Mouse (Mus musculus): ENCODE measurements around the gene Sacm1l. TPM values are rescaled to one million over a fixed set of nuclear protein-coding genes. Genes with fewer than 3 reads are reported as not detected.

The Sacm1l gene
- polyA plus RNA-seq, 2 experiments: 9.9 to 25.8 TPM

- DNase-seq (ENCODE audit: low read depth in 3 of 3, low spot score in 3 of 3): no peak
- Histone ChIP-seq H3K27me3 (ENCODE audit: control insufficient read depth, insufficient read depth, low read length) (no peaks in the 10 kb centered on the region), H3K9me3 (ENCODE audit: control insufficient read depth, low read length) (no peaks in the 10 kb centered on the region), H3K4me2 (ENCODE audit: low read depth) (no peak overlapping the region), H3K4me3 (ENCODE audit: insufficient read depth in 1 of 2, low read depth in 2 of 2, low read length in 2 of 2) (no peak overlapping the region), H3K9ac (replicated peaks) (no peak overlapping the region), H3K27ac (no peak overlapping the region), H3K4me1 (replicated peaks; ENCODE audit: control insufficient read depth in 2 of 2, insufficient read depth in 2 of 2, low read length in 1 of 2) (no peaks in the 10 kb centered on the region; a peak in 1 of 4 replicates), H3K36me3 (replicated peaks; ENCODE audit: control insufficient read depth, insufficient read depth, low read depth) (peaks cover 32% of the 10 kb centered on the region)
- WGBS (ENCODE audit: insufficient replicate concordance): 83% methylated on average over 2 of the region's 2 CpGs
- TF ChIP-seq CTCF (IDR thresholded peaks at IDR 0.05; ENCODE audit: low read depth): no peak
- TF ChIP-seq EP300 (IDR thresholded peaks at IDR 0.05; ENCODE audit: low read depth): no peak
- ATAC-seq (ENCODE audit: insufficient read depth): no peak
Measured at GRCm38 (mm10) chr9:123508986-123509385, 20.6 kb upstream of the Sacm1l start.

- Histone ChIP-seq H3K27me3 (ENCODE audit: control insufficient read depth, insufficient read depth, low read length) (no peaks in the 10 kb centered on the region), H3K4me2 (ENCODE audit: low read depth) (peak overlapping the region; percentile 11; the same call in 1 of the 2 replicates), H3K4me1 (replicated peaks; ENCODE audit: control insufficient read depth in 2 of 2, insufficient read depth in 2 of 2, low read length in 1 of 2) (no peaks in the 10 kb centered on the region; a peak in 1 of 4 replicates), H3K9ac (replicated peaks) (no peak overlapping the region), H3K36me3 (replicated peaks; ENCODE audit: control insufficient read depth, insufficient read depth, low read depth) (peaks cover 32% of the 10 kb centered on the region), H3K9me3 (ENCODE audit: control insufficient read depth, low read length) (no peaks in the 10 kb centered on the region), H3K4me3 (ENCODE audit: insufficient read depth in 1 of 2, low read depth in 2 of 2, low read length in 2 of 2) (no peak overlapping the region), H3K27ac (no peak overlapping the region)
- ATAC-seq (ENCODE audit: insufficient read depth) (0 out of 2 replicates have a peak, but pooled peaks have one; percentile 22), DNase-seq (ENCODE audit: low read depth in 3 of 3, low spot score in 3 of 3) (no peak)
- WGBS (ENCODE audit: insufficient replicate concordance): 40% methylated on average over 8 of the region's 8 CpGs
- no peak for TF ChIP-seq CTCF (IDR thresholded peaks at IDR 0.05; ENCODE audit: low read depth)
- no peak for TF ChIP-seq EP300 (IDR thresholded peaks at IDR 0.05; ENCODE audit: low read depth)
Measured at GRCm38 (mm10) chr9:123509638-123510604, 19.6 kb upstream of the Sacm1l start.

GRCm38 (mm10) chr9:123510926-123511325, 18.6 kb upstream of the Sacm1l start:
- TF ChIP-seq CTCF (IDR thresholded peaks at IDR 0.05; ENCODE audit: low read depth): no peak
- TF ChIP-seq EP300 (IDR thresholded peaks at IDR 0.05; ENCODE audit: low read depth): no peak
- Histone ChIP-seq H3K9ac (replicated peaks) (no peak overlapping the region), H3K4me3 (ENCODE audit: insufficient read depth in 1 of 2, low read depth in 2 of 2, low read length in 2 of 2) (no peak overlapping the region), H3K4me2 (ENCODE audit: low read depth) (no peak overlapping the region), H3K27me3 (ENCODE audit: control insufficient read depth, insufficient read depth, low read length) (no peaks in the 10 kb centered on the region), H3K27ac (no peak overlapping the region), H3K36me3 (replicated peaks; ENCODE audit: control insufficient read depth, insufficient read depth, low read depth) (peaks cover 33% of the 10 kb centered on the region), H3K9me3 (ENCODE audit: control insufficient read depth, low read length) (no peaks in the 10 kb centered on the region), H3K4me1 (replicated peaks; ENCODE audit: control insufficient read depth in 2 of 2, insufficient read depth in 2 of 2, low read length in 1 of 2) (no peaks in the 10 kb centered on the region; a peak in 1 of 4 replicates)
- WGBS (ENCODE audit: insufficient replicate concordance): 85% methylated on average over 5 of the region's 5 CpGs
- ATAC-seq (ENCODE audit: insufficient read depth): no peak
- DNase-seq (ENCODE audit: low read depth in 3 of 3, low spot score in 3 of 3): no peak

- TF ChIP-seq CTCF (IDR thresholded peaks at IDR 0.05; ENCODE audit: low read depth) (no peak), EP300 (IDR thresholded peaks at IDR 0.05; ENCODE audit: low read depth) (no peak)
- Histone ChIP-seq H3K27me3 (ENCODE audit: control insufficient read depth, insufficient read depth, low read length) (no peaks in the 10 kb centered on the region), H3K4me2 (ENCODE audit: low read depth) (no peak overlapping the region), H3K4me1 (replicated peaks; ENCODE audit: control insufficient read depth in 2 of 2, insufficient read depth in 2 of 2, low read length in 1 of 2) (no peaks in the 10 kb centered on the region; a peak in 1 of 4 replicates), H3K9ac (replicated peaks) (no peak overlapping the region), H3K4me3 (ENCODE audit: insufficient read depth in 1 of 2, low read depth in 2 of 2, low read length in 2 of 2) (no peak overlapping the region), H3K9me3 (ENCODE audit: control insufficient read depth, low read length) (no peaks in the 10 kb centered on the region), H3K36me3 (replicated peaks; ENCODE audit: control insufficient read depth, insufficient read depth, low read depth) (peaks cover 46% of the 10 kb centered on the region), H3K27ac (no peak overlapping the region)
- no peak for ATAC-seq (ENCODE audit: insufficient read depth)
- WGBS (ENCODE audit: insufficient replicate concordance): 79% methylated on average over 2 of the region's 2 CpGs
- no peak for DNase-seq (ENCODE audit: low read depth in 3 of 3, low spot score in 3 of 3)
Measured at GRCm38 (mm10) chr9:123512482-123512881, 17.1 kb upstream of the Sacm1l start.

- peaks cover 71% of the 10 kb centered on the region for H3K36me3 ChIP-seq (replicated peaks; ENCODE audit: control insufficient read depth, insufficient read depth, low read depth)
- H3K27me3 ChIP-seq (ENCODE audit: control insufficient read depth, insufficient read depth, low read length): no peaks in the 10 kb centered on the region
- no peaks in the 10 kb centered on the region for H3K9me3 ChIP-seq (ENCODE audit: control insufficient read depth, low read length)
- no peak for DNase-seq (ENCODE audit: low read depth in 3 of 3, low spot score in 3 of 3)
- no peak overlapping the region for H3K27ac ChIP-seq
- ATAC-seq (ENCODE audit: insufficient read depth): no peak
- no peak for TF ChIP-seq EP300 (IDR thresholded peaks at IDR 0.05; ENCODE audit: low read depth)
- no peak for TF ChIP-seq CTCF (IDR thresholded peaks at IDR 0.05; ENCODE audit: low read depth)
- no peak overlapping the region for H3K9ac ChIP-seq (replicated peaks)
- no peaks in the 10 kb centered on the region; a peak in 1 of 4 replicates for H3K4me1 ChIP-seq (replicated peaks; ENCODE audit: control insufficient read depth in 2 of 2, insufficient read depth in 2 of 2, low read length in 1 of 2)
- no peak overlapping the region for H3K4me3 ChIP-seq (ENCODE audit: insufficient read depth in 1 of 2, low read depth in 2 of 2, low read length in 2 of 2)
- H3K4me2 ChIP-seq (ENCODE audit: low read depth): no peak overlapping the region
- WGBS (ENCODE audit: insufficient replicate concordance): 68% methylated on average over 2 of the region's 2 CpGs
Measured at GRCm38 (mm10) chr9:123515087-123515486, 14.5 kb upstream of the Sacm1l start.
